Mouse (Mus musculus) liver, embryonic 14.5 days (tissue): ENCODE measurements at regions not wholly inside any gene's neighbourhood (a gene's known extent, or its start where the extent isn't known, plus 50 kb on each side); places are given as distances from the start of the nearest gene placed in this dataset.

ENCODE experiments used
- CTCF ChIP-seq: IDR thresholded peaks from 2 replicates; pipeline ENCODE4 v1.5.1; 2016; ENCODE audit warnings: antibody characterized with exemption, low read depth, control low read depth
- EP300 ChIP-seq: IDR thresholded peaks from 2 replicates; pipeline ENCODE4 v1.6.1; 2016; ENCODE audit warnings: antibody characterized with exemption, low read depth

DNA sequence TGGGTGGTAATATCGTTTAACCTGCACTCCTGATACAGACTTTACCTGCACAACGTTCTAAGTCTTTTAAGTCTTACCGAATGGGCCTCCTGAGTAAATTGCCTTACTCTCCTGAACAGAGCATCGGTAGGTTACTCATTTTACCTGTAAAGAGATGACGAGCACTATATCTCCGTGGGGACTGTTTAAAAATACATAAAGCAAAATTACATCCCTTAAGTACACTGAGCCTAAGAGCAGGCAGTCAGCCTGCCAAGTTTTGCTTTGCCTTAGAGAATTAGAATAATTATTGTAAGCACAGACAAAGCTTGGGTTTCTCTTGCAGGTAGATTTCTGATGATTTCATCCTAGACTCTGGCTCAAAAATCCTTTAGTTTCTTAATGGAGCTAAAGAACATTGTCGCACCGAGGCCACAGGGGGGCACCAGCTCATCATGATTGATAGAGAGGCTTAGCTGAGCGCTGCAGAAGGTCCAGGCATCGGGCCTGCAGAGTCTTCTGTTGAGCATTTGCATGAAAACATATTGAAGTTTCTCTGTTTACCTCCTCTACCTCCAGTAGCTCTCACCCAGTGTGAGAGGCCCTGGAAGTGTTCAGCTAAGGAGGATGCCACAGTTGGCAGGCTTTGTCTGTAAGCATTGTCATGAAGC lies 208.3 kb upstream of the Ccdc54 start:
- TF ChIP-seq CTCF (peak; percentile 33), EP300 (no peak)
